Mouse (Mus musculus) limb, embryonic 14.5 days (tissue): ENCODE results near the gene Sema4c. TPM values are rescaled to one million over a fixed set of nuclear protein-coding genes. Genes with fewer than 3 reads are reported as not detected.

Experiments used
- ATAC-seq: fragments of 200-750 bp; cut with Nextera tagmentation; 2 replicates; pipeline ENCODE4 v1.8.0; 2017; ENCODE audit warnings: low read depth, moderate number of reproducible peaks, moderate TSS enrichment; ENCODE audit not compliant: low FRiP score
- DNase-seq: peaks from one replicate; pipeline ENCODE4 v3.0.0-alpha.2; 2015; ENCODE audit warnings: low spot score
- H3K27ac ChIP-seq: fragments of 300-500 bp; sonication (generic); replicated peaks from 2 replicates; pipeline ENCODE4 v1.5.1; 2014; ENCODE audit warnings: low read depth, mild to moderate bottlenecking, low read length, moderate library complexity, mixed read lengths
- H3K27me3 ChIP-seq: fragments of 300-500 bp; sonication (generic); 2 replicates; pipeline ENCODE4 v1.6.1; 2014; ENCODE audit warnings: low read length, mixed read lengths; ENCODE audit not compliant: control insufficient read depth, insufficient read depth
- H3K36me3 ChIP-seq: fragments of 300-500 bp; sonication (generic); 2 replicates; pipeline ENCODE4 v1.6.1; 2014; ENCODE audit warnings: mild to moderate bottlenecking, low read length, moderate library complexity, mixed read lengths; ENCODE audit not compliant: control insufficient read depth, insufficient read depth
- H3K4me1 ChIP-seq: fragments of 300-500 bp; sonication (generic); 2 replicates; pipeline ENCODE4 v1.6.1; 2014; ENCODE audit warnings: antibody characterized with exemption, low read length, mixed read lengths; ENCODE audit not compliant: control insufficient read depth, insufficient read depth
- H3K4me2 ChIP-seq: fragments of 300-500 bp; sonication (generic); replicated peaks from 2 replicates; pipeline ENCODE4 v1.6.1; 2014; ENCODE audit warnings: low read depth, mild to moderate bottlenecking, low read length, moderate library complexity; ENCODE audit not compliant: severe bottlenecking
- H3K4me3 ChIP-seq: fragments of 300-500 bp; sonication (generic); replicated peaks from 2 replicates; pipeline ENCODE4 v1.5.1; 2014; ENCODE audit warnings: low read length
- H3K9ac ChIP-seq: fragments of 300-500 bp; sonication (generic); 2 replicates; pipeline ENCODE4 v1.6.1; 2014; ENCODE audit warnings: mild to moderate bottlenecking, low read depth, low read length, moderate library complexity; ENCODE audit not compliant: severe bottlenecking
- H3K9me3 ChIP-seq: fragments of 300-500 bp; sonication (generic); 2 replicates; pipeline ENCODE4 v1.6.1; 2016; ENCODE audit warnings: low read length; ENCODE audit not compliant: control insufficient read depth
- POLR2A ChIP-seq: fragments of 200-500 bp; IDR thresholded peaks from 2 replicates; pipeline ENCODE4 v1.8.0; 2012; ENCODE audit warnings: inconsistent platforms, mild to moderate bottlenecking, moderate library complexity, borderline replicate concordance; ENCODE audit not compliant: insufficient read depth, insufficient read length; ENCODE audit errors: extremely low read depth
- WGBS: fragments of 180-500 bp; shearing (Covaris S2); extraction: QIAGEN DNeasy Blood & Tissue Kit; methylation state at CpG from one replicate; pipeline ENCODE4 v1.1.7; 2014; 5-methylcytosine and 5-hydroxymethylcytosine counted together
- polyA plus RNA-seq, 2 experiments: library from polyadenylated mRNA; depleted of rRNA in 1 of 2; stranded (reverse) in 1 of 2; unstranded in 1 of 2; fragments of >200 nt; fragmentation: Nextera tagmentation in 1 of 2; extraction: Ambion mirVana in 1 of 2; gene quantifications; 2 replicates each; pipeline versions ENCODE4 v1.2.1 to v1.2.3; 2012 to 2014

Sema4c gene
- polyA plus RNA-seq, 2 experiments = 2.0 to 45.9 TPM

DNA sequence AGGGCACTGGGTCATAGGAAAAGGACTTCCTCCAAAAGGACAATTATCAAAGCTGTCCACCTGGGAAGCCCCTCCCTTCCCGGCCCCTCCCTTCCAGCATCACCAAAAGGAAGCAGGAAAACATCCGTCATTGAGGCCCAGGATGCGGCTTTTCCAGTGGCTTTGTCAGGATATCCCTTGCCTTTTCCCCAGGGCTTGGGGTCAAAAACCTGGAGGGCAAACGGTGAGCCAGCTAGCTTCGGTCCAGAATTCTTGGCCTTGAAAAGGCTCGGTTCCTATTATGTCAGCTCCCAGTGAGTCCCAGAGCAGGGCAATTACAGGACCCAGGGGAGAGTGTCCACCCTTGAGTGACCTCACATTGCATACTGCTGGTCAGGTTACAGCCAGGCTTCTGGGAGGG is 2.8 kb upstream of the Sema4c start:
- H3K27me3 ChIP-seq = no peaks in the 10 kb centered on the region
- 49% methylated on average over 6 of the region's 6 CpGs for WGBS
- H3K9me3 ChIP-seq = no peaks in the 10 kb centered on the region
- H3K9ac ChIP-seq = no peak overlapping the region
- ATAC-seq (no peak), DNase-seq (no peak)
- no peak overlapping the region for H3K27ac ChIP-seq
- peaks cover 17% of the 10 kb centered on the region for H3K4me1 ChIP-seq
- TF ChIP-seq POLR2A = no peak
- H3K4me2 ChIP-seq = no peak overlapping the region
- H3K4me3 ChIP-seq = no peak overlapping the region
- H3K36me3 ChIP-seq = no peaks in the 10 kb centered on the region

DNA sequence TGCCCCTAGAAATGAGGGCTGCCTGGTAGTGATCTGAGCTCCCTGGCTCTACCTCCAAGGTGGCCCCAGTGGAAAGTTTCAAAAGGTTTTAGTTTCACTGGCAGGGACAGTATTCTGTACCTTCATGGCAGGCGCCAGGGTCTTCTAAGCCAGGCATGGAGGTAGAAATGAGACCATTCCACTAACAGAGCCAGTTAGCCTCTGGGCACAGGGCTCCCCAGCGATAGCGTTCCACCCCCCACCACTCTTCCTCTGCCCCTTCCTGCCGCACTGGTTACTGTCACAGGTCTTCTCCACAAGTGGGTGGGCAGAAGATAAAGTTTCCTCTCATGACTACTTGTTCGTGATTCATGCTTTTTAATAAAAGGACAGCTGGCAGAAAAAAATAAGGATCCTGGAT is 1.7 kb upstream of the Sema4c start:
- H3K27ac ChIP-seq = no peak overlapping the region
- no peak overlapping the region for H3K4me2 ChIP-seq
- DNase-seq (no peak), ATAC-seq (no peak)
- H3K27me3 ChIP-seq = no peaks in the 10 kb centered on the region
- peaks cover 27% of the 10 kb centered on the region for H3K4me1 ChIP-seq
- 55% methylated on average over 5 of the region's 5 CpGs for WGBS
- no peak overlapping the region for H3K4me3 ChIP-seq
- H3K9me3 ChIP-seq = no peaks in the 10 kb centered on the region
- H3K9ac ChIP-seq = no peak overlapping the region
- no peak for TF ChIP-seq POLR2A
- peaks cover 7% of the 10 kb centered on the region for H3K36me3 ChIP-seq

DNA sequence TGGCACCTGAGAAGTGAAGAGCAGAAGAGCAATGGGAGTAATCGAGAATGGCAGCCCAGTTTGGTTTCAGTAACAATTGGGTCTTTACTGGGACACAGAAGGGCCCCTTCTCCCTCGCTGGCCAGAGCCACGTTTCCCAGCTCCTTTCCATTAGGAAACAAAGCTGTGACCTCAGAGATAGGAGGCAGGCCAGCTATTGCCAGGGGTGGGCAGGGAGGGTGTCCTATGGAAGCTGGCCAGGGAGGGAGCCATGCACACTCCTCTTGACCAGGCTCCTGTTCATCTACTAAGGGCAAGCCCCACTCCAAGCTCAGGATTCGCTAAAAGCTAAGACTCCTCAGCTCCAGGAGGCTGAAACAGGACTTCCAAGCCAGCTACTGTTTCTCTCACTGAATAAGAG is 1.1 kb upstream of the Sema4c start:
- H3K36me3 ChIP-seq = peaks cover 12% of the 10 kb centered on the region
- DNase-seq (no peak), ATAC-seq (no peak)
- H3K27me3 ChIP-seq = no peaks in the 10 kb centered on the region
- WGBS = 15% methylated on average over 4 of the region's 4 CpGs
- H3K9me3 ChIP-seq = no peaks in the 10 kb centered on the region
- peaks cover 29% of the 10 kb centered on the region for H3K4me1 ChIP-seq
- peak overlapping the region; percentile 96 for H3K4me3 ChIP-seq
- H3K27ac ChIP-seq = no peak overlapping the region
- no peak overlapping the region for H3K9ac ChIP-seq
- H3K4me2 ChIP-seq = peak overlapping the region; percentile 96
- TF ChIP-seq POLR2A = no peak

DNA sequence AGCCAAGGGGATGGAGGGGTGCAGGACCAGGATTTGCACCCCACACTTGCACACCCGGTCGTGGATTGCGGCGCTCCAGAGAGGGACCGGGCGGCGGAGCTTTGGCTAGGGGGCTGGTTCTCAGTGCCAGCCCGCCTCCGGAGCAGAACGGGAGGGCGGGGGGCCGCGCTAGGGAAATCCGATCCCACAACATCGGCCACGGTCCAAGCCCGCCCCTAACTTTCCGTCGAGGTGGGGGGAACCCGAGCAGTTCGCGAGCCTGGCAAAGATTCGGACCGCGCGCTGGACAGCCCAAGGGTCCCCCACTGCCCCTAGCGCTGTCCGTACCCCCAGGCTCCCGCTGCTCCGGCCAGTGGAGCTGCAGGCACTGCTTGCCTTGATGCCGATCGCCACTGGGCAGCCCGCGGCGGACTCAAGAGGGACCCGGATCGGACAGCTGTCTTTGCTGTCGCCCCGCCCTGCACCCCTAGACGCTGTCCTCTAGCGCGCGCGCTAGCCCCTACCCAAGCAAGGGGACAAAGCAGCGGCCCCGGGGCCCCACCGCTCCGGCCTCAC is 615 bp downstream of the Sema4c start:
- peak overlapping the region; percentile 96 for H3K4me2 ChIP-seq
- H3K4me1 ChIP-seq = peaks cover 29% of the 10 kb centered on the region
- H3K27ac ChIP-seq = peak overlapping the region; percentile 99
- no peaks in the 10 kb centered on the region for H3K27me3 ChIP-seq
- no peaks in the 10 kb centered on the region for H3K9me3 ChIP-seq
- H3K4me3 ChIP-seq = peak overlapping the region; percentile 96
- peaks cover 29% of the 10 kb centered on the region for H3K36me3 ChIP-seq
- H3K9ac ChIP-seq = peak overlapping the region; percentile 96
- ATAC-seq (peak; percentile 83), DNase-seq (peak; percentile 92)
- no peak for TF ChIP-seq POLR2A
- 0% methylated on average over 34 of the region's 48 CpGs for WGBS

DNA sequence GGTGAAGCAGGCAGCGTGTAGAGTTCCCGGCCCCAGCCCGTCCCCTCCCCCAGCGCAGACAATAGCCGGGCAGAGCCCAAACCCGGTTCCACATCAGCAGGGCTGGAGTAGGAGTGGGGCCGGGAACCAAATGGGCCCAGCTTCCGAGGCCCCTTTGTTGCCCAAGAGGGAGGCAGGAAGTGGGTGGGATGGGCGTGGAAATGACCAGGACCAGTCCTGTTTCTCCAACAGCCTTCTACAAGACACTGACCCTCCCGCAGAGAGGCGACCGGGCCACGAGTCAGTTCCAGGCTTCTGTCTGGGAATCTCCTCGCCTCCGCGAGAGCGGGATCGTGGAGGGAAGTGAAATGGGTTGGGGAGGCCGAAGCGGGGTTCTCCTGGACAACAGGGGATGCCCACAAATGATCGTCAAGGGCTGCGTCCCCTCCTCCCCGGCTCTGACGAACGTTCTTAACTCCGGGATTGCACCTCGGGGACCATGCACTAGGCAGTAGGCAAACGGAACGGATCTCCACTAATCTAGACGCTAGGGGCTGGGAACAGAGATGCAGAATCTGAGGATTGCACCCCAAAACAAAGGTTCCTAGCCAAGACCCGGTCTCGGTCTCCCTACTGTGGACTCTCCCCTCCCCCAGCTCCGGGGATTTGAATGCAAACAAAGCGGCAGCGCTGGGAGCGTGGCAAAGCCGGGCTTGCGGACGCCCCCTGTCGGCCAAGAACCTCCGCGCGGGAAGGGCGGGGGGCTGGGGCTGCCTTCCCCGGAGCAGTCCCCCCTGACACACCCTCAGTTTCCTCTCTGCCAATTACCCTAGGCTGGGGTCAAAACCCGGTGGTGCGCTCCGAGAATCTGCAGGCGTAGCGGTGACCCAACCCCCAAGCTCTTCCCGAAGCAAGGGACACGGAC is 1.3 kb downstream of the Sema4c start:
- ATAC-seq (peak; percentile 86), DNase-seq (peak; percentile 90)
- Histone ChIP-seq H3K9ac (peak overlapping the region; percentile 96), H3K27ac (peak overlapping the region; percentile 99), H3K4me1 (peaks cover 29% of the 10 kb centered on the region), H3K4me2 (peak overlapping the region; percentile 96), H3K36me3 (peaks cover 36% of the 10 kb centered on the region), H3K4me3 (peak overlapping the region; percentile 96), H3K27me3 (no peaks in the 10 kb centered on the region), H3K9me3 (no peaks in the 10 kb centered on the region)
- peak; percentile 69; the same call in 1 of the 2 replicates for TF ChIP-seq POLR2A
- WGBS = 1% methylated on average over 52 of the region's 52 CpGs
